Mouse (Mus musculus): ENCODE measurements around the gene Agtrap. TPM values are rescaled to one million over a fixed set of nuclear protein-coding genes. Genes with fewer than 3 reads are reported as not detected.

Gene Agtrap
- polyA plus RNA-seq, 1 experiment: 34.7 TPM

DNA sequence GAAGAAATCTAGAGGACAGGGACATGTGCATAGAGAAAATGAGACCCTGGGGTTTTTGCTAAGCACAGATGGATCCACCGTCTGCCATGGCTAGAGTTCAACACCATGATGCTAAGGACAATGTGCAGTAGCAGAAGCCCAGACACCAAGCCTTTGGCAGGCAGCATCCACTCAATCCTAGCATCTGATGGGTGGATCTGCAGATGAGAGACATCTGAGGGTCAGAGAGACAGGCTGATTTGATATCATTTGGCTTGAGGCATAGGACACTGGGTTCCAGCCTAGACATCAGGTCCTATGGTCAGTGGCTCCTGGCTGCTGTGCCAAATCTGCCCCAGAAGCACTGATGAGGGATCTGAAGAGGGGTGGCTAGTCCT is 7.2 kb downstream of the Agtrap start:
- Histone ChIP-seq H3K4me1 (ENCODE audit: control insufficient read depth, insufficient read depth, low read length) (peaks cover 17% of the 10 kb centered on the region), H3K27ac (ENCODE audit: insufficient read depth, low read depth, low read length) (no peak overlapping the region), H3K4me3 (ENCODE audit: insufficient read depth, low read length) (no peak overlapping the region)
- no peak for TF ChIP-seq POLR2A (IDR thresholded peaks at IDR 0.05; ENCODE audit: borderline replicate concordance, low read depth, low read length)
- TF ChIP-seq CTCF (IDR thresholded peaks at IDR 0.05; ENCODE audit: low read depth, low read length): no peak

DNA sequence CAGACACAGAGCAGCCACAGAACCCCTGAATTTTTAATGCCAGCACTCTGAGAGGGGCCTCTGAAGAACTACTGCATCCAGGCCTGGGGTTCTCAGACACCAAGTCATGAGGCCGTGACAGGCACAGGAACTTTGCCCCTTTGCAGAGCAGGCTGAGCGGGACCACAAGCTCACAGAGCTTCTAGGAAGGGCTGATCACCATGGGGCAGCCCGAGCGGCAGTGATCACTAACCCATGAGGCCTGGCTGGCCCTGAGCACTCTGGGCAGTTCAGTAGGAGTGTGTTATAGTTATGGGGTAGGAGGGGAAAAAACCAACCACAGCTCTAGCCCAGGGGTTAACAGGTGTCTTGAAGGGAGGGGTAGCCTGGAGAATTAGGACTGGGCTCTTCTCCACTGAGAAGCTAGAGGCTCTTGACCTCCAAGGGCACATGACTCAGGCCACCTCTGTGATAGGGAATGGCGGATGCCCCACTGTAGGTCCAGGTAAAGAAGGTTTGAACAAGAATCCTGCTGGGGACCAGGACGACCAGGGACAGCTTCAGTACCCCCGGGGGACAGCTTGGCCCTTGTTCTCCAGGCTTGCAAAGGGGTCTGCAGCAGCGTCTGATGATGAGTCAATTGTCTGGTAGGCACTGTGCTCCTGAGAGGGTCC is 7.8 kb downstream of the Agtrap start:
- TF ChIP-seq CTCF (IDR thresholded peaks at IDR 0.05; ENCODE audit: low read depth, low read length): no peak
- peaks cover 12% of the 10 kb centered on the region for H3K4me1 ChIP-seq (ENCODE audit: control insufficient read depth, insufficient read depth, low read length)
- no peak overlapping the region for H3K27ac ChIP-seq (ENCODE audit: insufficient read depth, low read depth, low read length)
- no peak overlapping the region for H3K4me3 ChIP-seq (ENCODE audit: insufficient read depth, low read length)

DNA sequence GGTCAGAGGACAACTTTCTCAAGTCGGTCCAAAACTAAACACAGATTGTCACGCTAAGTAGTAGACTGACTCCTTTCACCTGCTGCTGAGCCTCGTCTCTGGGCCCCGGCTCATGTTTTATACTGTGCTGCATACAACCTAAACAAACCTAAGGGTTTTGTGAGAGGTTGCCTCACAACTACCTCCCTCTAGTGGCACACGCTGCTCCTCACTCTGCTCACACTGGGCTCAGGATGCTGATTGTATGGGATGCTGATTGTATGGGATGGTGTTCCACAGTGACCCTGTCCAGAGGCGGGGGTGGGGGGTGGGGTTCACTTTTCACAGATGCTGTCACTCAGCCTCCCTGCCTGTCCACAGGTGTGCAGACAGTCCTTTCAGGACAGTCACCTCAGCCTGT is 8.6 kb downstream of the Agtrap start:
- no peak for TF ChIP-seq CTCF (IDR thresholded peaks at IDR 0.05; ENCODE audit: low read depth, low read length)
- no peak for TF ChIP-seq POLR2A (IDR thresholded peaks at IDR 0.05; ENCODE audit: borderline replicate concordance, low read depth, low read length)
- Histone ChIP-seq H3K4me3 (ENCODE audit: insufficient read depth, low read length) (no peak overlapping the region), H3K27ac (ENCODE audit: insufficient read depth, low read depth, low read length) (no peak overlapping the region), H3K4me1 (ENCODE audit: control insufficient read depth, insufficient read depth, low read length) (peaks cover 10% of the 10 kb centered on the region)

DNA sequence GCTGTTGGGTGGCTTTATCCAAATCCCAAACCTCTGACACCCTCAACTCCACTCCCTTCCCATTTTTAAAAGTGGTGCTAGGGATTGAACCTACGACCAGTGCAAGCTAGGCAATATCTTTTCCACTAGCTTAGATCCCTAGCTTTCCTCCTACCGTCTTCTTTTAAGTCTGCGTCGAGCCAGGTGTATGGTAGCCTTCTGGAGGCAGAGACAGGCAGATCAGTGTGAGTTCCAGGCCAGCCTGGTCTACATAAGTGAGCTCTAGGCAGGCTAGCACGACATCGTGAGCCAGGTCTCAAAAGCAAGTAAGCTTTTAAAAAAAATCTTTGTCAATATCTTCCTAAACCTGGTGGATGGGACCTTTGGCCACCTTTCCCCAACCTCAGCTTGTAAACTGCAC is 11.9 kb downstream of the Agtrap start:
- no peak for TF ChIP-seq POLR2A (IDR thresholded peaks at IDR 0.05; ENCODE audit: borderline replicate concordance, low read depth, low read length)
- no peak for TF ChIP-seq CTCF (IDR thresholded peaks at IDR 0.05; ENCODE audit: low read depth, low read length)
- Histone ChIP-seq H3K4me1 (ENCODE audit: control insufficient read depth, insufficient read depth, low read length) (no peaks in the 10 kb centered on the region; the same call in 1 of the 2 replicates), H3K27ac (ENCODE audit: insufficient read depth, low read depth, low read length) (no peak overlapping the region), H3K4me3 (ENCODE audit: insufficient read depth, low read length) (no peak overlapping the region)

DNA sequence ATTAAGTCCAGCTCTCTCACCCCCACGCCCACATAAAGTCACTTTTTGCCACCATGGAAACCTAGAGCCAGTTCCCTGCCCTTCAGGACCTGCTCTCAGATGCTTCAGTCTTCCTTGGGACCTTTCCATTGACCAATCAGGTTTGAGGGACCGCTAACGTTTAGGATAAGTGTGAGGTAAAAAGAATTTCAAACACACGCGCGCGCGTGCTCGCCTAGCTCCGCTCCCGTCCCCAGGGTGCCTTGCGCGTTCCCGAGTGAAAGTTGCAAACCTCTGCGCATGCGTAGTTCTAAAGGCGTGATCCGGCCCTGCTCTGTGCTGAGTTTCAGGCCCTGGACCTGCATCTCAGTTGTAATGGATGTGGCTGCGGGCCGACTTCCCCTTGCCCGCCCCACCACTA is 12.6 kb downstream of the Agtrap start:
- H3K4me1 ChIP-seq (ENCODE audit: control insufficient read depth, insufficient read depth, low read length): peaks cover 5% of the 10 kb centered on the region
- no peak for TF ChIP-seq CTCF (IDR thresholded peaks at IDR 0.05; ENCODE audit: low read depth, low read length)
- no peak for TF ChIP-seq POLR2A (IDR thresholded peaks at IDR 0.05; ENCODE audit: borderline replicate concordance, low read depth, low read length)
- H3K4me3 ChIP-seq (ENCODE audit: insufficient read depth, low read length): peak overlapping the region; percentile 37
- no peak overlapping the region for H3K27ac ChIP-seq (ENCODE audit: insufficient read depth, low read depth, low read length)

DNA sequence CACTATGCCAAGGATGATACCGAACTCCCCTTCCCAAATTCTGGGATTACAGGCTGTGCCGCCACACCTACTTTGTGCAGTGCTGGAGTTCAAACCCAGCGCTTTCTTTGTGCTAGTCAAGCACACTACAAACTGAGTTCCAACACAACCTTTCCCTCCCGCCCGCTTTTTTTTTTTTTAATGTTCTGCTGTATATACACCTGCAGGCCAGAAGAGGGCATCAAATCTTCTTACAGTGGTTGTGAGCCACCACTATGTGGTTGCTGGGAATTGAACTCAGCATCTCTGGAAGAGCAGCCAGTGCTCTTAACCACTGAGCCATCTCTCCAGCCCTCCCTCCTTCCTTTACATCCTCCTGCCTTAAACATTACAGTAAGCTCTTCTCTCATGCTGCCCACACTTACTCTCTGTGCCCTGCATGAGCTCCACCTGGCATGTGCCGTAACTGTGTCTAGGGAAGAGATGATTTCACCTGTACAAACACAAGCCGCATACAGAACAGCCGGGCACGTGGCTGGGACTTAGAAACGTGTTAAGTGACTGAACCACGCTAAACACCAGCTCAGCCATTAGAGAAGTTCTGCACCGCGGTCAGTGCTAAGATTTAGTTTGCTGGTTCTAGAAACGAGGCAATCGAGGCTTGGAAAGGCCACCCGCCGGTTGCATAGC is 13.2 kb downstream of the Agtrap start:
- peaks cover 11% of the 10 kb centered on the region for H3K4me1 ChIP-seq (ENCODE audit: control insufficient read depth, insufficient read depth, low read length)
- H3K4me3 ChIP-seq (ENCODE audit: insufficient read depth, low read length): peak overlapping the region; percentile 37
- no peak for TF ChIP-seq POLR2A (IDR thresholded peaks at IDR 0.05; ENCODE audit: borderline replicate concordance, low read depth, low read length)
- TF ChIP-seq CTCF (IDR thresholded peaks at IDR 0.05; ENCODE audit: low read depth, low read length): no peak; the same call in 1 of the 2 replicates
- H3K27ac ChIP-seq (ENCODE audit: insufficient read depth, low read depth, low read length): no peak overlapping the region

DNA sequence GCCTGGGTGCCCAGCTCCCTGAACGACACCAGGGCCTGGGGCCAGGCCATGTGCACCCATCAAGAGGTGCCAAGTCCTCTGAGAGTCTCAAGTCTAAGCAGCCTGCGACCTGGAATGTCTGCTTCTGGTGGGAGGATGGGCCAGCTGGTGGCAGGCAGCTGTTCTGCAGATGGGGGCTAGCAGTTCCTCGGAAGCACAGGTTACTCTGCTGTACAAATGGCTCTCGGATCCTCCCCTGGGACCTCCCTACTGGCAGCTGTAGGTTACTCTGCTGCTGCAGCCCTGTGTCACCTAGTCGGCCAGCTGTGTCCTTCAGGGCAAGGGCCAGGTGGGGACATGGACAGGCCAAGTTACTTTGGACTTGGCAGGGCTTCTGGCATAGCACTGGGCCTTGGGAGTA is 16.3 kb downstream of the Agtrap start:
- no peak for TF ChIP-seq CTCF (IDR thresholded peaks at IDR 0.05; ENCODE audit: low read depth, low read length)
- TF ChIP-seq POLR2A (IDR thresholded peaks at IDR 0.05; ENCODE audit: borderline replicate concordance, low read depth, low read length): no peak
- Histone ChIP-seq H3K4me3 (ENCODE audit: insufficient read depth, low read length) (no peak overlapping the region), H3K27ac (ENCODE audit: insufficient read depth, low read depth, low read length) (no peak overlapping the region), H3K4me1 (ENCODE audit: control insufficient read depth, insufficient read depth, low read length) (peaks cover 15% of the 10 kb centered on the region)

DNA sequence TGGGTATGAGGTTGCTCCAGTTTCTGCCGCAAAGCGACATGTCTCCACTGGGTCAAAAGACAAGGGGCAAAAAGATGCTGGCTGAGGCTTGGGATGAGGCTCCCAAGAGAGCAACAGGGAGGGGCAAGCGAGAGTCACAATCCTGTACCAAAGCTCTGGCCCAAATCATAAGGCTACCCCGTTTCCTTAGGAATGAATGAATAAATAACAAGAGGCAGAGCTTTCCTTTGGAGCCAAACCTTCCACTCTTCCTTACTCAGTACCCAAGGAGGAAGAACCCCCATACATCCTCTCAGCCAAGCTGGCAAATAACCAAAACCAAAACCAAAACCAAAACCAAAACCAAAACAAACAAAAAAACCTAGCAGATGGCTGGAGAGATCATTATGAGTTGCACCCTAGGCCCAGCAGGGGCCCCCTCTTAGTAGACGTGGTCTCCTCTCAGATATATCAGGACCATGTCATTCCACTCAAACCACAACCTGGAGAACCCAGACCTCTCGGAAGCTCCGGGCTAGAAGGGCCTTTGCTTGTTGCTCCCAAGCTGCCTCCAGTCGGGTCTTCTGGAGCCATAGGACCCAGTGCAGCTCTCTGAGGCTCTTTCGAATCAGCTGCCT is 18.1 kb downstream of the Agtrap start:
- no peak overlapping the region for H3K27ac ChIP-seq (ENCODE audit: insufficient read depth, low read depth, low read length)
- no peak overlapping the region for H3K4me3 ChIP-seq (ENCODE audit: insufficient read depth, low read length)
- TF ChIP-seq CTCF (IDR thresholded peaks at IDR 0.05; ENCODE audit: low read depth, low read length) (no peak), POLR2A (IDR thresholded peaks at IDR 0.05; ENCODE audit: borderline replicate concordance, low read depth, low read length) (no peak)
- H3K4me1 ChIP-seq (ENCODE audit: control insufficient read depth, insufficient read depth, low read length): peaks cover 15% of the 10 kb centered on the region

DNA sequence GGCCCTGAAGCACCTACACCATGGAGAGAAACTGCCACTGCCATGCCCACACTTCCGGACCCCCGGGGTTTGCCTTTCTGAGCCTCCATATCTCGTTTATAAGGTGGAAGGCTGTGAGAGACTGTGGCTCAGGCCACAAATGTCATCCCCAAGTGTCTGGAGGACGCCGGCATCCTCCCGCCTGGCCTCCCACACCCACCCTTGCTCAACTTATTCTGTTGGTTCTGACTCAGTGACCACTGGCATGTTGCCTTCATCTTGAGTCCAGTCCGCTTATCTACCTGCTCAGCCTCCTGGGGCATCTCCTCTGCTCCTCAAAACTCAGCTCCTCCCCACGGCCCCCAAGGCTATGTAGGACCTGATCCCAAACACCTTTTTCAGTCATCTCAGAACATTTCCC is 20.5 kb downstream of the Agtrap start:
- no peak for TF ChIP-seq CTCF (IDR thresholded peaks at IDR 0.05; ENCODE audit: low read depth, low read length)
- TF ChIP-seq POLR2A (IDR thresholded peaks at IDR 0.05; ENCODE audit: borderline replicate concordance, low read depth, low read length): no peak
- Histone ChIP-seq H3K4me3 (ENCODE audit: insufficient read depth, low read length) (no peak overlapping the region), H3K4me1 (ENCODE audit: control insufficient read depth, insufficient read depth, low read length) (peaks cover 15% of the 10 kb centered on the region), H3K27ac (ENCODE audit: insufficient read depth, low read depth, low read length) (no peak overlapping the region)

DNA sequence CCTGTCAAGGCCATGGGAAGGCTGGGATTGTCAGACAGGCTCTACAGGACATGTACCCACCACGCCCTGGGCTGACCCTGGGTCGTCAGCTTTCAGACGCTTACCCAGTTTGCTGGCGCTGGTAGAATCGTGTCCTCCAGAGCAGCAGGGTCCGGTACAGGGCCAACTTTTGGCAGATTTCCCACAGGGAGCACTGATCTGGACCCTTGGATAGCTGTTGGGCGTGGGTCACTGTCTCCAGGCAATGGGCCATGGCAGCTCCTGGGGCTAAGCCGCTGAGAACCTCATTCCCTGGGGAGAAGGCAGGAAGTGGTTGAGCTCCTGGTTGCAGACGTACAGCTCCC is 21.5 kb downstream of the Agtrap start:
- H3K4me1 ChIP-seq (ENCODE audit: control insufficient read depth, insufficient read depth, low read length): peaks cover 15% of the 10 kb centered on the region
- no peak overlapping the region for H3K4me3 ChIP-seq (ENCODE audit: insufficient read depth, low read length)
- H3K27ac ChIP-seq (ENCODE audit: insufficient read depth, low read depth, low read length): no peak overlapping the region
- TF ChIP-seq POLR2A (IDR thresholded peaks at IDR 0.05; ENCODE audit: borderline replicate concordance, low read depth, low read length) (no peak), CTCF (IDR thresholded peaks at IDR 0.05; ENCODE audit: low read depth, low read length) (no peak)
